Mouse (Mus musculus): ENCODE data around the gene Ceacam15. TPM values are rescaled to one million over a fixed set of nuclear protein-coding genes. Genes with fewer than 3 reads are reported as not detected.
A peak's percentile ranks its signal among the peaks of the same experiment; 100 is the strongest.

Gene Ceacam15
- polyA plus RNA-seq, 1 experiment: not detected

DNA sequence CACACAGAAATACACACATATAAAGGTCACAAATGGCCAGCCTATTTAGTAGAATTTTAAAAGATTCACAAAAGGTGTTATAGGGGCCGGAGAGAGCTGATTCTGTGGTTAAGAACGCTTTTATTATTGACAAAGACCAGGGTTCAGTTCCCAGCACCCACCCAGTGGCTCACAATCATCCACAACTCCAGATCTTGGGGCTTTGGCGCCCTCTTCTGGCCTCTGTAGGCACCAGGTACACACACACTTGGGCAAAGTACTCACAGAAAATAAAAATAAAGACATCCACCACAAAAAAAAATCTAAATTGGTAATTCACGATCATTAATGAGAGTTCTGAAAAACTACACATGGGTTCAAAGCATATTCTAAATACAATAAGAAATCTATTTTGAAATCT, 43.6 kb downstream of the Ceacam15 start:
- Histone ChIP-seq H3K4me3 (replicated peaks; ENCODE audit: extremely low read depth, low read depth, low read length) (no peak overlapping the region), H3K4me1 (ENCODE audit: control insufficient read depth, insufficient read depth, low read length) (no peaks in the 10 kb centered on the region)
- no peak for DNase-seq
- 69% methylated on average over 4 of the region's 4 CpGs for WGBS
- no peak for TF ChIP-seq CTCF (IDR thresholded peaks at IDR 0.05; ENCODE audit: insufficient read depth, low read length)
- TF ChIP-seq POLR2A (IDR thresholded peaks at IDR 0.05; ENCODE audit: borderline replicate concordance, extremely low read depth, low read depth, low read length): no peak

DNA sequence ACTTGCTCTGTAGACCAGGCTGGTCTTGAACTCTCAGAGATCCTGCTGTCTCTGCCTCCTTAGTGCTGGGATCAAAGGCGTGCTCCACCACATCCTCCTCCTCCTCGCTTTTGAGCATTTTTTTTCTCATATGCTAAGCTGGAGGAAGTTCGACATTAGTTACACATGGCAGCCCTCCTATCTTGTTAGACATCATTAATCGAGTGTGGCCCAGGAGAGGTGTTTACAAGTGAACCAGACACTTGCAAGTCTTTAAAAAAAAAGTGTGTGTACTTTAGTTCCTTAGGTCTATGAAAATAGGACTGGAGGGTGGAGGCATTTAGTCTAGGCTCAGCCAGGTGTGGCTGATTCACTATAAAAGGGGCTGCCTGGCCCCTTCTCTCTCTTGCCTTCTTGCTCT, 44.5 kb downstream of the Ceacam15 start:
- no peaks in the 10 kb centered on the region for H3K4me1 ChIP-seq (ENCODE audit: control insufficient read depth, insufficient read depth, low read length)

DNA sequence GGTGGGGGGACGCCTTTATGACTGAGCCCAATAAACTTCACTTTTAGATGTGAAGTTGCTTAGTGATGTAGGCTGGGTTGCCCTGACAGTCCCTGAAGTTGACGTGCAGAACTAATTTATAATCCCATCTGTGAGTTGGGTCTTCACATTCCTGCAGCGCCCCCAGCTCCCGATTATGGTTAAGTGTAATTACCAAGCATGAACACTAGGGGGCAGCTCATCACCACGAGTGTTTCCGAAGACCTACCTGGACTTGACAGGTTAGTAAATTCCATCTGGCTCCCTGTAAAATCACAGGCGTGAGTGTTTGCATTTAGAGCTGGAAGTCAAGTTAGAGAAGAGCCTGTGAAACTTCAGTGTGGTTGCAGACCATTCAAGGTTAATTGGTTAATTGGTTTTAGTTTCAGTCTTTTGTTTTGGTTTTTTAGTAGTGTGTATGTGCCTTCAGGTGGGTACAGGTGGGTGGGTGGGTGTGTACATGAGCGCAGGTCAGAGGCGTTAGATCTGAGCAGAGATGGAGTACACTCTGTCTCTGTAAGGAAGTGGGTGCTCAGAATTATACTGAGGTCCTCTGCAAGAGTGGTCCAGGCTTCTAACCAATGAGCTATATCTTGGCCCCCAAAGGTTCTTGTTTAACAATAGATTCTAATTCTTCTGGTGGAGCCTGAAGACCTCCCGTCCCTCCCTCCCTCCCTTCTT, 45.8 kb downstream of the Ceacam15 start:
- no peak overlapping the region for H3K4me3 ChIP-seq (replicated peaks; ENCODE audit: extremely low read depth, low read depth, low read length)
- TF ChIP-seq POLR2A (IDR thresholded peaks at IDR 0.05; ENCODE audit: borderline replicate concordance, extremely low read depth, low read depth, low read length) (no peak), CTCF (IDR thresholded peaks at IDR 0.05; ENCODE audit: insufficient read depth, low read length) (peak; percentile 64)
- WGBS: 16% methylated on average over 10 of the region's 10 CpGs
- no peaks in the 10 kb centered on the region for H3K4me1 ChIP-seq (ENCODE audit: control insufficient read depth, insufficient read depth, low read length)
- peak; percentile 35 for DNase-seq

More for the DNA sequence above, 44.5 kb downstream of the Ceacam15 start:
- no peak for TF ChIP-seq CTCF (IDR thresholded peaks at IDR 0.05; ENCODE audit: insufficient read depth, low read length)
- no peak for TF ChIP-seq POLR2A (IDR thresholded peaks at IDR 0.05; ENCODE audit: borderline replicate concordance, extremely low read depth, low read depth, low read length)
- no peak overlapping the region for H3K4me3 ChIP-seq (replicated peaks; ENCODE audit: extremely low read depth, low read depth, low read length)
- no peak for DNase-seq
- WGBS: 29% methylated on average over 4 of the region's 4 CpGs

DNA sequence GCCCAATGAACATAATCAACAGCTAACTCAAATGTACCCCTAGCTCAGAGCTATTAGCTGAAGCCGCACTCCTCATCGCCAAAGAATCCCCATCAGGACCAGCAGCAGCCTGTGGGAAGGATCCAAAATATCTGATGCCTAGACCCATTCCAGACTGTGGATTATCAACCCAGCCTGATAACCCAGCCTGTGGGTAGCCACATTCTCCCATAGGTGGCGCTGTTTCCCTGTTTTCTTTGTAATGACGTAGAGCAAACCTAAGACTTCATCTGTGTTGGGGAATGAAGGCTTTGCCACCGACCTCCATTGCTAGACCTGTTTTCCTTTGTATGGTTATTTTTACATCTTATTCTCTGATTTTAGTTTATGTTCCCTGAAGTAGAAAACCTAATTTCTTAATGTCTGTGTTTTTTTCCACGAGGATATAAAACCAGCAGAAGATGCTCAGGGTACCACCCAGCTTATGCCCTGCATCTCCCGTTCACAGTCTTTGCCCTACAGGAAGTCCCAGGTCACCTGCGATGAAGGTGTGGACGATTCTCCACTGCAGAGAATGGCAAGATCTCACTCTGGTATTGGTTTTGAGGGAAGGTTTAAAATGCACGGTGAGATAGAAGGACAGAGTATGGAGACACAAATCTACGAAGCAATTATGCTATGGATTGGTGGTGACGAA, 47.3 kb downstream of the Ceacam15 start:
- no peak for DNase-seq
- no peak overlapping the region for H3K4me3 ChIP-seq (replicated peaks; ENCODE audit: extremely low read depth, low read depth, low read length)
- WGBS: 31% methylated on average over 12 of the region's 12 CpGs
- H3K4me1 ChIP-seq (ENCODE audit: control insufficient read depth, insufficient read depth, low read length): no peaks in the 10 kb centered on the region
- TF ChIP-seq POLR2A (IDR thresholded peaks at IDR 0.05; ENCODE audit: borderline replicate concordance, extremely low read depth, low read depth, low read length) (no peak), CTCF (IDR thresholded peaks at IDR 0.05; ENCODE audit: insufficient read depth, low read length) (peak; percentile 70)

DNA sequence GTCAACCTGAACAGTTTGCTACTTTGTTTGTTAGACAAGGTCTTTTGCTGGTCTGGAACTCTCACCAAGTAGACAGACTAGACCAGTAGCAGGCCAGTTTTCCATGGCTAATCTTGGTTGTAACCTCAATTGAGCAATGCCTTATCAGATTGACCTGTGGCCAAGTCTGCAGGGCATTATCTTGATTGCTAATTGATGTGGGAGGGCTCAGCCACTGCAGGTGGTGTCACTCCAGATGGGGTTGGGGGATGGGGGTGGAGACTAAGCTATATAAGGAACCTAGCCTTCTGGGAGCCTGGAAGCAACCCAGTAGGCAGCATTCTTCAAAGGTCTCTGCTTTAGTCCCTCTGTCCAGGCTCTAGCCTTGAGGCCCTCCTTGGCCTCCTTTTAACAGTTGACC, 51.8 kb downstream of the Ceacam15 start:
- TF ChIP-seq CTCF (IDR thresholded peaks at IDR 0.05; ENCODE audit: insufficient read depth, low read length): no peak
- no peak for TF ChIP-seq POLR2A (IDR thresholded peaks at IDR 0.05; ENCODE audit: borderline replicate concordance, extremely low read depth, low read depth, low read length)

DNA sequence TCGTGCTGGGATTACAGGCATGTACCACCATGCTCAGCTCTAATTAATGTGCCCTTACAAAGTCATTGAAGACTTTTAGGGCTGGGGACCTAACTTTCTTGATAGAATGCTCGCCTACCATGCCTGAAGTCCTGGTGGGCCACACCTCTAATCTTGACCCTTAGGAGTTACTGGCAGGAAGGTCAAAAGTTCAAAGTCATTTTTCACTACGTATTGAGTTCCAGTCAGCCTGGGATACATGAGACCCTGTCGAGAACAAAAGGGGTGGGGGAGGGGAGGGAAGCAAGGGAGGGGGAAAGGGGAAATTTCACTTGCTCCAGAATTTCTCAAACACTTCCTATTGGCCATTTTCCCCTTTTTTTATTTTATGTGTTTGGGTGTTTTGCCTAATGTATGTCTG, 52.4 kb downstream of the Ceacam15 start:
- Histone ChIP-seq H3K4me1 (ENCODE audit: control insufficient read depth, insufficient read depth, low read length) (peaks cover 7% of the 10 kb centered on the region), H3K4me3 (replicated peaks; ENCODE audit: extremely low read depth, low read depth, low read length) (no peak overlapping the region)
- 57% methylated on average over 4 of the region's 4 CpGs for WGBS
- DNase-seq: no peak
- TF ChIP-seq CTCF (IDR thresholded peaks at IDR 0.05; ENCODE audit: insufficient read depth, low read length) (no peak), POLR2A (IDR thresholded peaks at IDR 0.05; ENCODE audit: borderline replicate concordance, extremely low read depth, low read depth, low read length) (no peak)

More for the DNA sequence above, 51.8 kb downstream of the Ceacam15 start:
- no peak for DNase-seq
- peaks cover 3% of the 10 kb centered on the region; the same call in 1 of the 2 replicates for H3K4me1 ChIP-seq (ENCODE audit: control insufficient read depth, insufficient read depth, low read length)
- no peak overlapping the region for H3K4me3 ChIP-seq (replicated peaks; ENCODE audit: extremely low read depth, low read depth, low read length)

Other genes starting within 250 kb of the Ceacam15 start
- 129 and 205 TPM in 2 replicates for gene Tmem160, start 222.9 kb downstream of the Ceacam15 start, polyA plus RNA-seq (2012; rRNA removed)
- gene Npas1, start 198.0 kb downstream of the Ceacam15 start, polyA plus RNA-seq (2012; rRNA removed): not detected in 2 replicates
- gene Arhgap35, start 60.7 kb downstream of the Ceacam15 start, polyA plus RNA-seq (2012; rRNA removed): 22.3 and 27.2 TPM in 2 replicates
- gene Ceacam9, start 46.2 kb upstream of the Ceacam15 start, polyA plus RNA-seq (2012; rRNA removed): not detected in 2 replicates
- 206 and 228 TPM in 2 replicates for gene Ap2s1, start 62.7 kb upstream of the Ceacam15 start, polyA plus RNA-seq (2012; rRNA removed)
- gene Slc1a5, start 105.6 kb upstream of the Ceacam15 start, polyA plus RNA-seq (2012; rRNA removed): 190 and 201 TPM in 2 replicates
- 164 and 180 TPM in 2 replicates for gene Strn4, start 140.2 kb upstream of the Ceacam15 start, polyA plus RNA-seq (2012; rRNA removed)
- gene Fkrp, start 141.0 kb upstream of the Ceacam15 start, polyA plus RNA-seq (2012; rRNA removed): 41.7 and 42.0 TPM in 2 replicates
- gene Prkd2, start 167.2 kb upstream of the Ceacam15 start, polyA plus RNA-seq (2012; rRNA removed): 97.2 and 121 TPM in 2 replicates
- 31.7 and 41.1 TPM in 2 replicates for gene Dact3, start 199.6 kb upstream of the Ceacam15 start, polyA plus RNA-seq (2012; rRNA removed)
- 12.5 and 27.7 TPM in 2 replicates for gene Gng8, start 216.1 kb upstream of the Ceacam15 start, polyA plus RNA-seq (2012; rRNA removed)
- 9.8 and 10.4 TPM in 2 replicates for gene Ptgir, start 230.8 kb upstream of the Ceacam15 start, polyA plus RNA-seq (2012; rRNA removed)
- gene Calm3, start 248.4 kb upstream of the Ceacam15 start, polyA plus RNA-seq (2012; rRNA removed): 279 and 310 TPM in 2 replicates

Data from lung, adult 2 months (tissue).